Mouse (Mus musculus) limb, embryonic 15.5 days (tissue): ENCODE measurements around the gene Phb. TPM values are rescaled to one million over a fixed set of nuclear protein-coding genes. Genes with fewer than 3 reads are reported as not detected.
A peak's percentile ranks its signal among the peaks of the same experiment; 100 is the strongest.

Experiments used
- ATAC-seq: fragments of 200-750 bp; cut with Nextera tagmentation; 2 replicates; pipeline ENCODE4 v1.8.0; 2017; ENCODE audit warnings: low read depth, moderate TSS enrichment; ENCODE audit not compliant: insufficient number of reproducible peaks, low FRiP score, low TSS enrichment
- H3K27ac ChIP-seq: fragments of 300-500 bp; sonication (generic); 2 replicates; pipeline ENCODE4 v1.5.1; 2015; ENCODE audit warnings: moderate library complexity, mild to moderate bottlenecking, inconsistent platforms
- H3K27me3 ChIP-seq: fragments of 300-500 bp; sonication (generic); 2 replicates; pipeline ENCODE4 v1.6.1; 2015; ENCODE audit warnings: inconsistent platforms
- H3K36me3 ChIP-seq: fragments of 300-500 bp; sonication (generic); 2 replicates; pipeline ENCODE4 v1.6.1; 2015; ENCODE audit warnings: inconsistent platforms
- H3K4me1 ChIP-seq: fragments of 300-500 bp; sonication (generic); 2 replicates; pipeline ENCODE4 v1.6.1; 2015; ENCODE audit warnings: inconsistent platforms
- H3K4me2 ChIP-seq: fragments of 300-500 bp; sonication (generic); 2 replicates; pipeline ENCODE4 v1.6.1; 2015; ENCODE audit warnings: mild to moderate bottlenecking, inconsistent platforms
- H3K4me3 ChIP-seq: fragments of 300-500 bp; sonication (generic); 2 replicates; pipeline ENCODE4 v1.5.1; 2015; ENCODE audit warnings: mild to moderate bottlenecking, inconsistent platforms
- H3K9ac ChIP-seq: fragments of 300-500 bp; sonication (generic); 2 replicates; pipeline ENCODE4 v1.6.1; 2015; ENCODE audit warnings: inconsistent platforms
- H3K9me3 ChIP-seq: fragments of 300-500 bp; sonication (generic); 2 replicates; pipeline ENCODE4 v1.6.1; 2016; ENCODE audit warnings: inconsistent platforms
- WGBS: fragments of 180-500 bp; shearing (Covaris S2); methylation state at CpG from one replicate; pipeline ENCODE4 v1.1.7; 2015; 5-methylcytosine and 5-hydroxymethylcytosine counted together
- polyA plus RNA-seq: library from polyadenylated mRNA; unstranded; fragments of >200 nt; fragmentation: Nextera tagmentation; extraction: Ambion mirVana; gene quantifications from 2 replicates; pipeline ENCODE4 v1.2.1, GENCODE M21; 2015

The Phb gene
- polyA plus RNA-seq, 1 experiment from 2014 or later = 195 TPM

- H3K36me3 ChIP-seq = no peaks in the 10 kb centered on the region
- H3K27me3 ChIP-seq = no peaks in the 10 kb centered on the region
- no peak for ATAC-seq
- H3K9ac ChIP-seq = no peak overlapping the region
- H3K27ac ChIP-seq = no peak overlapping the region
- 67% methylated on average over 5 of the region's 5 CpGs for WGBS
- H3K9me3 ChIP-seq = no peaks in the 10 kb centered on the region
- no peak overlapping the region for H3K4me2 ChIP-seq
- no peaks in the 10 kb centered on the region; the same call in none of the 2 replicates for H3K4me1 ChIP-seq
- H3K4me3 ChIP-seq = no peak overlapping the region
Measured at GRCm38 (mm10) chr11:95698541-95698940, 31.8 kb downstream of the Phb start.

GRCm38 (mm10) chr11:95700778-95701739, 34.3 kb downstream of the Phb start:
- Histone ChIP-seq H3K9ac (no peak overlapping the region), H3K4me2 (no peak overlapping the region), H3K4me3 (no peak overlapping the region), H3K36me3 (no peaks in the 10 kb centered on the region), H3K9me3 (no peaks in the 10 kb centered on the region), H3K27ac (no peak overlapping the region), H3K4me1 (no peaks in the 10 kb centered on the region; the same call in none of the 2 replicates), H3K27me3 (no peaks in the 10 kb centered on the region)
- no peak for ATAC-seq
- WGBS = 88% methylated on average over 13 of the region's 13 CpGs

- Histone ChIP-seq H3K4me2 (no peak overlapping the region), H3K9me3 (no peaks in the 10 kb centered on the region), H3K4me1 (0 out of 2 replicates have a peak, but pooled peaks cover 2% of the 10 kb centered on the region), H3K36me3 (no peaks in the 10 kb centered on the region), H3K4me3 (no peak overlapping the region), H3K27ac (no peak overlapping the region), H3K9ac (no peak overlapping the region), H3K27me3 (no peaks in the 10 kb centered on the region)
- WGBS = 84% methylated on average over 12 of the region's 12 CpGs
- ATAC-seq = no peak
Measured at GRCm38 (mm10) chr11:95704032-95704969, 37.5 kb downstream of the Phb start.

- no peak overlapping the region for H3K9ac ChIP-seq
- no peak overlapping the region for H3K4me2 ChIP-seq
- H3K27me3 ChIP-seq = no peaks in the 10 kb centered on the region
- H3K9me3 ChIP-seq = no peaks in the 10 kb centered on the region
- no peak overlapping the region for H3K27ac ChIP-seq
- H3K4me1 ChIP-seq = 0 out of 2 replicates have a peak, but pooled peaks cover 2% of the 10 kb centered on the region
- no peak for ATAC-seq
- H3K4me3 ChIP-seq = no peak overlapping the region
- WGBS = 68% methylated on average over 4 of the region's 4 CpGs
- no peaks in the 10 kb centered on the region for H3K36me3 ChIP-seq
Measured at GRCm38 (mm10) chr11:95704970-95705330, 38.2 kb downstream of the Phb start.

- H3K4me3 ChIP-seq = no peak overlapping the region
- H3K4me1 ChIP-seq = peaks cover 16% of the 10 kb centered on the region
- WGBS = 92% methylated on average over 6 of the region's 6 CpGs
- H3K4me2 ChIP-seq = no peak overlapping the region
- H3K27ac ChIP-seq = no peak overlapping the region
- no peaks in the 10 kb centered on the region for H3K9me3 ChIP-seq
- no peaks in the 10 kb centered on the region for H3K27me3 ChIP-seq
- no peak overlapping the region for H3K9ac ChIP-seq
- ATAC-seq = no peak
- no peaks in the 10 kb centered on the region for H3K36me3 ChIP-seq
Measured at GRCm38 (mm10) chr11:95709534-95710040, 42.8 kb downstream of the Phb start.

GRCm38 (mm10) chr11:95710478-95710877, 43.7 kb downstream of the Phb start:
- Histone ChIP-seq H3K27ac (no peak overlapping the region), H3K4me1 (peaks cover 25% of the 10 kb centered on the region), H3K27me3 (no peaks in the 10 kb centered on the region), H3K9me3 (no peaks in the 10 kb centered on the region), H3K4me2 (no peak overlapping the region), H3K9ac (no peak overlapping the region), H3K4me3 (no peak overlapping the region), H3K36me3 (no peaks in the 10 kb centered on the region)
- WGBS = 83% methylated on average over 7 of the region's 7 CpGs
- ATAC-seq = no peak

- H3K9ac ChIP-seq = peak overlapping the region; percentile 84; the same call in 1 of the 2 replicates
- WGBS = 41% methylated on average over 12 of the region's 12 CpGs
- no peak for ATAC-seq
Measured at GRCm38 (mm10) chr11:95712085-95712562, 45.4 kb downstream of the Phb start.

GRCm38 (mm10) chr11:95712563-95713224, 45.9 kb downstream of the Phb start, which contains the start of gene Zfp652:
Zfp652 (plus strand) TSS chr11:95712673.
- ATAC-seq = peak; percentile 90
- no peaks in the 10 kb centered on the region for H3K9me3 ChIP-seq
- H3K27me3 ChIP-seq = no peaks in the 10 kb centered on the region
- H3K27ac ChIP-seq = peak within 1 kb of the TSS; percentile 98
- H3K4me2 ChIP-seq = peak within 1 kb of the TSS; percentile 82
- WGBS = under 1% methylated on average over 42 of the region's 103 CpGs
- peak within 1 kb of the TSS; percentile 84 for H3K9ac ChIP-seq
- H3K4me3 ChIP-seq = peak within 1 kb of the TSS; percentile 74
- peaks cover 33% of the 10 kb centered on the region for H3K4me1 ChIP-seq
- H3K36me3 ChIP-seq = no peaks in the 10 kb centered on the region

More at GRCm38 (mm10) chr11:95712085-95712562, 45.4 kb downstream of the Phb start:
- Histone ChIP-seq H3K4me1 (peaks cover 33% of the 10 kb centered on the region), H3K27me3 (no peaks in the 10 kb centered on the region), H3K9me3 (no peaks in the 10 kb centered on the region), H3K4me2 (peak overlapping the region; percentile 82), H3K27ac (peak overlapping the region; percentile 98), H3K4me3 (peak overlapping the region; percentile 74), H3K36me3 (no peaks in the 10 kb centered on the region)

GRCm38 (mm10) chr11:95713225-95713810, 46.6 kb downstream of the Phb start:
- Histone ChIP-seq H3K36me3 (no peaks in the 10 kb centered on the region), H3K9ac (peak overlapping the region; percentile 84), H3K9me3 (no peaks in the 10 kb centered on the region), H3K27me3 (no peaks in the 10 kb centered on the region), H3K4me2 (peak overlapping the region; percentile 82), H3K4me3 (peak overlapping the region; percentile 74), H3K27ac (peak overlapping the region; percentile 98), H3K4me1 (peaks cover 31% of the 10 kb centered on the region)
- ATAC-seq = peak; percentile 53
- under 1% methylated on average over 29 of the region's 49 CpGs for WGBS

GRCm38 (mm10) chr11:95713811-95714241, 47.1 kb downstream of the Phb start:
- no peaks in the 10 kb centered on the region for H3K36me3 ChIP-seq
- peaks cover 31% of the 10 kb centered on the region for H3K4me1 ChIP-seq
- peak overlapping the region; percentile 74 for H3K4me3 ChIP-seq
- H3K9ac ChIP-seq = peak overlapping the region; percentile 84
- ATAC-seq = no peak
- no peaks in the 10 kb centered on the region for H3K27me3 ChIP-seq
- peak overlapping the region; percentile 98; the same call in 1 of the 2 replicates for H3K27ac ChIP-seq
- H3K9me3 ChIP-seq = no peaks in the 10 kb centered on the region
- H3K4me2 ChIP-seq = peak overlapping the region; percentile 82
- 0% methylated on average over 13 of the region's 13 CpGs for WGBS
